21 mouse cellular contexts compared by ENCODE assay signal in genomic region chr12:15971786-15972185, GRCm38 (mm10).
DNase-seq lines count a peak whose midpoint lies in the region; TF ChIP-seq lines count a peak whose summit lies in the region.
"Had no signal": no experiment of that assay in that cellular context is flagged by ENCODE, and none has a peak within 500 bp of the region (broad histone marks: within the 10 kb centered on the region; RNA-seq: fewer than 3 reads in every experiment).

No protein-coding gene starts in this region.

- peak; percentile 19 for DNase-seq in A20 (ENCODE audit: low read depth, low spot score)
- peak; percentile 67 for DNase-seq in CD4-positive helper T cell, adult 2 months (ENCODE audit: low read depth, low spot score)
- DNase-seq in T-cell, adult 2 months (ENCODE audit: low spot score): peak; percentile 45
- peak; percentile 79 for DNase-seq in naive thymus-derived CD4-positive, alpha-beta T cell, adult 2 months (ENCODE audit: low read depth)
- DNase-seq in gastrocnemius, postnatal 10 days: no peak
- DNase-seq in layer of hippocampus, adult 2 months (ENCODE audit: low spot score in 2 of 2): no peak
- DNase-seq in right cerebral cortex, postnatal 36 days (ENCODE audit: low spot score in 2 of 2): no peak
- DNase-seq: adrenal gland, postnatal 14 days; cerebellum, adult 11-12 months; cerebellum, adult 9-10 months; cerebellum, postnatal 25 days; forebrain, postnatal 0 days; gastrocnemius, postnatal 36 days; heart, adult 18-20 months; heart, postnatal 14 days had no signal

- TF ChIP-seq CTCF in layer of hippocampus, adult 2 months (conservative IDR thresholded peaks at IDR 0.05): no peak

- no peak overlapping the region for H3K4me3 ChIP-seq in layer of hippocampus, adult 2 months
- H3K4me3 ChIP-seq: embryonic facial prominence, embryonic 12.5 days; forebrain, embryonic 13.5 days; heart, embryonic 10.5 days; heart, embryonic 15.5 days; hindbrain, embryonic 13.5 days had no signal

- H3K27ac ChIP-seq in layer of hippocampus, adult 2 months: no peak overlapping the region
- H3K27ac ChIP-seq: embryonic facial prominence, embryonic 12.5 days; forebrain, embryonic 13.5 days; heart, embryonic 10.5 days; heart, embryonic 15.5 days; hindbrain, embryonic 13.5 days; hindbrain, postnatal 0 days had no signal

Comparison
In these comparisons a context has a peak if more than half of its experiments do, and no peak if none do; other contexts are left out.
1. DNase-seq: peak in A20 (single experiment), CD4-positive helper T cell, adult 2 months (single experiment), T-cell, adult 2 months (single experiment) and naive thymus-derived CD4-positive, alpha-beta T cell, adult 2 months (single experiment); none in gastrocnemius, postnatal 10 days (single experiment), layer of hippocampus, adult 2 months (0 of 2) and right cerebral cortex, postnatal 36 days (0 of 2).